Mouse (Mus musculus) thymus, adult 2 months (tissue): Measurements from ENCODE around the gene Zfp146. TPM values are rescaled to one million over a fixed set of nuclear protein-coding genes. Genes with fewer than 3 reads are reported as not detected.
"Not testable (repeated sequence)": the region's sequence is repeated elsewhere in the genome, so short reads cannot be mapped to it uniquely, and the experiment has no call there.

Experiments
- DNase-seq: peaks from one replicate; pipeline ENCODE4 v3.0.0; 2021
- H3K27ac ChIP-seq: fragments of 200-500 bp; 2 replicates; pipeline ENCODE4 v1.5.1; 2012; ENCODE audit warnings: low read length, control low read depth; ENCODE audit not compliant: control insufficient read depth, insufficient read depth
- H3K27me3 ChIP-seq: fragments of 200-500 bp; 2 replicates; pipeline ENCODE4 v1.6.1; 2012; ENCODE audit warnings: mild to moderate bottlenecking, low read length, moderate library complexity, mixed read lengths; ENCODE audit not compliant: control insufficient read depth, insufficient read depth
- H3K36me3 ChIP-seq: fragments of 200-500 bp; 2 replicates; pipeline ENCODE4 v1.6.1; 2012; ENCODE audit warnings: mild to moderate bottlenecking, low read length, moderate library complexity; ENCODE audit not compliant: control insufficient read depth, insufficient read depth
- H3K4me1 ChIP-seq: fragments of 200-500 bp; replicated peaks from 2 replicates; pipeline ENCODE4 v1.6.1; 2012; ENCODE audit warnings: low read length; ENCODE audit not compliant: control insufficient read depth, insufficient read depth
- H3K4me3 ChIP-seq: fragments of 200-500 bp; 2 replicates; pipeline ENCODE4 v1.5.1; 2012; ENCODE audit warnings: mild to moderate bottlenecking, low read length, control low read depth, moderate library complexity; ENCODE audit not compliant: control insufficient read depth, insufficient read depth
- CTCF ChIP-seq: fragments of 200-500 bp; IDR thresholded peaks from 2 replicates; pipeline ENCODE4 v1.5.1; 2012; ENCODE audit warnings: mild to moderate bottlenecking, control low read depth, low read length, moderate library complexity, borderline replicate concordance; ENCODE audit not compliant: control insufficient read depth, poor library complexity, insufficient read depth; ENCODE audit errors: extremely low read depth
- POLR2A ChIP-seq: fragments of 200-500 bp; IDR thresholded peaks from 2 replicates; pipeline ENCODE4 v1.6.1; 2012; ENCODE audit warnings: mild to moderate bottlenecking, low read length, control low read depth, moderate library complexity; ENCODE audit not compliant: control insufficient read depth, poor library complexity, insufficient read depth; ENCODE audit errors: extremely low read depth
- WGBS: fragments of 180-500 bp; shearing (Covaris S2); methylation state at CpG from one replicate; pipeline ENCODE4 v1.1.7; 2018; 5-methylcytosine and 5-hydroxymethylcytosine counted together
- polyA plus RNA-seq: library from polyadenylated mRNA; depleted of rRNA; stranded (reverse); fragments of >200 nt; gene quantifications from 2 replicates; pipeline ENCODE4 v1.2.3, GENCODE M21; 2012; rRNA removed

The Zfp146 gene
- polyA plus RNA-seq, 1 experiment = 18.6 TPM

- Histone ChIP-seq H3K27ac (no peak overlapping the region), H3K27me3 (no peaks in the 10 kb centered on the region), H3K36me3 (peaks cover 65% of the 10 kb centered on the region), H3K4me3 (no peak overlapping the region), H3K4me1 (no peaks in the 10 kb centered on the region)
- TF ChIP-seq POLR2A (no peak), CTCF (no peak)
- no peak for DNase-seq
- WGBS = 92% methylated on average over 4 of the region's 4 CpGs
These were observed 37.2 kb downstream of the Zfp146 start for GRCm38 (mm10) chr7:30132396-30132795.

- WGBS = 98% methylated on average over 8 of the region's 8 CpGs
- Histone ChIP-seq H3K27me3 (no peaks in the 10 kb centered on the region), H3K27ac (no peak overlapping the region), H3K4me3 (no peak overlapping the region), H3K4me1 (no peaks in the 10 kb centered on the region), H3K36me3 (peaks cover 67% of the 10 kb centered on the region)
- DNase-seq = no peak
- TF ChIP-seq CTCF (no peak), POLR2A (no peak)
These were observed 39.6 kb downstream of the Zfp146 start for GRCm38 (mm10) chr7:30129900-30130299.

DNA sequence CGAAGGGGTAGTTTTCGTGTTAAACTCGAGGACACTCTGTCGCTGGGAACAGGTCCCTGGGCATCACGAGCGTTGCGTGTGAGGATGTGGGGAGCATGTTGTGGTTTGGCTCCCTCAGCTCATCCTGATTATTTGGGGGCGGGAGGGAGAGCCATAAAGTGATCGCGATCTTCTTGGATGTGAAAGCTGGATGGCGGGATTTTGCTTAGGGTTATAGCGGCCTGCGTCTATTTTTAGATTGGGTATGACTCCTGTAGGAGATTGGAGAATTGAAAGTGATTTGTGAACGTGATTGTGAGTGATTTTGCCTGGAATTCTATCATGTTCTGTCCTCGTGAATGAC, 47.4 kb downstream of the Zfp146 start:
- peak overlapping the region; percentile 92 for H3K4me3 ChIP-seq
- H3K4me1 ChIP-seq = peaks cover 5% of the 10 kb centered on the region
- WGBS = under 1% methylated on average over 15 of the region's 15 CpGs
- peaks cover 9% of the 10 kb centered on the region for H3K36me3 ChIP-seq
- DNase-seq = no peak
- no peaks in the 10 kb centered on the region for H3K27me3 ChIP-seq
- TF ChIP-seq CTCF (no peak), POLR2A (no peak)
- no peak overlapping the region for H3K27ac ChIP-seq

DNA sequence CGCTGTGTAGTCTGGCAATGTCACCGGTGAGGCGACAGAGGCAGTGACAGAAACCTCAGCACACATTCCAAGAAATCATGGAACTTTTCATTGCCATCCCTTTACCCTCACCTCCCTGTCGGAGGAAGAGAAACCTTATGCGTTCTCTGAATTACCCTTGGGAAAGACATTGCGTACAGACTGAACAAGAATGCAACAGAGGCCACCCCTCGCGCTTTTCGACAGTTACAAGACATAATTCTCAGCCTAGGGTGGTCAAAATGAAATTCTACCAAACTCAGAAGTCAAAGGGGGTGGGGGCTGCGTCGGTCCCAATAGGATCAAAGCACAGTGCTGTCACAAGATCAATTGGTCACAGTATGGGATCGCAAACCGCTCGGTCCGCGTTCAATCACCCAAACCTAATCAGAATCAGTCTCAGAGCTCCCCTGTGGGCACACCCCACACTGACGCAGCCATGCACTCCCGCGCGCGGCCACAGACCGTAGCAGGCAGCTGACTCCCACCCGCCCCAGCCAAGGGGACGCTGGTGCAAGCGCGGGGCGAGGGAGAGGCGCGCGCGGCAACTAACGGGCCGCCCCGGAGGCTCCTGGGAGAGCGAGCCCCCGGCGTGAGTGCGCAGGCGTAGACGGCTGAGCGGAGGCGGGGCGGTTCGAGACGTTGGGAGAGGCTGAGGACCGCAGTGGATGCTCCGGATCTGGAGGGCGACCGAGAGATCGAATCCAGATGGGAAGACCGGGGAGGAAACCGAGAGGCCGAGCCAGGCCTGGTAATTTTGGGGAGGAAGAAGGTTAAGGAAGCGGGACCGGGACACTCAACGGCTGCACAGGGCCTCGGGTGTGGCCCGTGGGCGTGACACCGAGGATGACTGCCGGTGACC, 48.0 kb downstream of the Zfp146 start, which contains the start of gene Zfp382:
Gene Zfp382, plus strand, starts transcription at position 635 of the 880 bp plus-strand sequence.
- Histone ChIP-seq H3K4me3 (peak within 1 kb of the TSS; percentile 92), H3K36me3 (peaks cover 4% of the 10 kb centered on the region), H3K4me1 (peaks cover 5% of the 10 kb centered on the region), H3K27ac (0 out of 2 replicates have a peak within 1 kb of the TSS, but pooled peaks have one; percentile 9), H3K27me3 (no peaks in the 10 kb centered on the region)
- DNase-seq = peak; percentile 92
- TF ChIP-seq POLR2A = peak; percentile 92
- TF ChIP-seq CTCF = peak; percentile 62; the same call in 1 of the 2 replicates
- under 1% methylated on average over 61 of the region's 61 CpGs for WGBS

- 97% methylated on average over 12 of the region's 12 CpGs for WGBS
These were observed 51.6 kb downstream of the Zfp146 start for GRCm38 (mm10) chr7:30117935-30118334.

GRCm38 (mm10) chr7:30116076-30116475, 53.5 kb downstream of the Zfp146 start:
- H3K27me3 ChIP-seq = no peaks in the 10 kb centered on the region
- H3K27ac ChIP-seq = no peak overlapping the region
- 97% methylated on average over 5 of the region's 5 CpGs for WGBS
- no peaks in the 10 kb centered on the region for H3K36me3 ChIP-seq
- H3K4me1 ChIP-seq = peaks cover 2% of the 10 kb centered on the region
- no peak for TF ChIP-seq POLR2A
- TF ChIP-seq CTCF = no peak
- no peak for DNase-seq
- H3K4me3 ChIP-seq = no peak overlapping the region

More at GRCm38 (mm10) chr7:30117935-30118334, 51.6 kb downstream of the Zfp146 start:
- not testable (repeated sequence) for H3K4me3 ChIP-seq, H3K27ac ChIP-seq, H3K36me3 ChIP-seq, H3K27me3 ChIP-seq, DNase-seq, H3K4me1 ChIP-seq

Other genes starting within 250 kb of the Zfp146 start
- gene Zfp74, start 215.7 kb downstream of the Zfp146 start, polyA plus RNA-seq = 11.8 and 12.3 TPM in 2 replicates
- 4.4 and 4.6 TPM in 2 replicates for gene Zfp568, start 185.8 kb downstream of the Zfp146 start, polyA plus RNA-seq
- gene Zfp14, start 118.4 kb downstream of the Zfp146 start, polyA plus RNA-seq = 2.2 and 3.3 TPM in 2 replicates
- gene Zfp82, start 96.8 kb downstream of the Zfp146 start, polyA plus RNA-seq = 1.5 and 1.7 TPM in 2 replicates
- gene Gm26920, start 79.3 kb downstream of the Zfp146 start, polyA plus RNA-seq = not detected in 2 replicates
- gene Zfp566, start 79.2 kb downstream of the Zfp146 start, polyA plus RNA-seq = 4.4 and 6.8 TPM in 2 replicates
- gene Zfp260, start 75.0 kb downstream of the Zfp146 start, polyA plus RNA-seq = 30.6 and 36.4 TPM in 2 replicates
- gene Zfp382, start 47.8 kb downstream of the Zfp146 start, polyA plus RNA-seq = 5.4 and 8.1 TPM in 2 replicates
- gene Cox7a1, start 14.4 kb upstream of the Zfp146 start, polyA plus RNA-seq = 28.1 and 85.8 TPM in 2 replicates
- 565 and 739 TPM in 2 replicates for gene Capns1, start 29.1 kb upstream of the Zfp146 start, polyA plus RNA-seq
- 131 and 157 TPM in 2 replicates for gene Polr2i, start 62.2 kb upstream of the Zfp146 start, polyA plus RNA-seq
- 42.4 and 47.1 TPM in 2 replicates for gene Tbcb, start 62.5 kb upstream of the Zfp146 start, polyA plus RNA-seq
- gene Ovol3, start 66.0 kb upstream of the Zfp146 start, polyA plus RNA-seq = 0.66 and 1.4 TPM in 2 replicates
- 0.17 and 0.26 TPM in 2 replicates for gene Thap8, start 110.3 kb upstream of the Zfp146 start, polyA plus RNA-seq
- gene Wdr62, start 110.7 kb upstream of the Zfp146 start, polyA plus RNA-seq = 54.1 and 66.9 TPM in 2 replicates
- gene Clip3, start 122.0 kb upstream of the Zfp146 start, polyA plus RNA-seq = 2.9 and 3.3 TPM in 2 replicates
- 159 and 192 TPM in 2 replicates for gene Alkbh6, start 139.0 kb upstream of the Zfp146 start, polyA plus RNA-seq
- 15.4 and 16.8 TPM in 2 replicates for gene Syne4, start 145.1 kb upstream of the Zfp146 start, polyA plus RNA-seq
- 0.74 and 0.93 TPM in 2 replicates for gene E130208F15Rik, start 152.0 kb upstream of the Zfp146 start, polyA plus RNA-seq
- 26.9 and 31.7 TPM in 2 replicates for gene Sdhaf1, start 154.1 kb upstream of the Zfp146 start, polyA plus RNA-seq
- 0.78 and 1.1 TPM in 2 replicates for gene Lrfn3, start 193.0 kb upstream of the Zfp146 start, polyA plus RNA-seq
- 273 and 417 TPM in 2 replicates for gene Tyrobp, start 244.0 kb upstream of the Zfp146 start, polyA plus RNA-seq